Mouse (Mus musculus): ENCODE measurements around the gene Stat2. TPM values are rescaled to one million over a fixed set of nuclear protein-coding genes. Genes with fewer than 3 reads are reported as not detected.
"Not testable (repeated sequence)": the region's sequence is repeated elsewhere in the genome, so short reads cannot be mapped to it uniquely, and the experiment has no call there.

Gene Stat2
- polyA plus RNA-seq, 1 experiment from 2014 or later, result 15.1 TPM

GRCm38 (mm10) chr10:128309654-128310053 is 39.3 kb downstream of the Stat2 start:
- H3K9ac ChIP-seq, result no peak overlapping the region
- ATAC-seq, result no peak
- H3K27me3 ChIP-seq (replicated peaks), result no peaks in the 10 kb centered on the region
- H3K4me2 ChIP-seq (replicated peaks), result no peak overlapping the region
- WGBS, result 90% methylated on average over 7 of the region's 7 CpGs
- no peak overlapping the region for H3K4me3 ChIP-seq (replicated peaks)
- H3K36me3 ChIP-seq, result peaks cover 16% of the 10 kb centered on the region; the same call in 1 of the 2 replicates
- H3K9me3 ChIP-seq, result no peaks in the 10 kb centered on the region
- H3K4me1 ChIP-seq (replicated peaks), result no peaks in the 10 kb centered on the region; the same call in 1 of the 2 replicates
- no peak overlapping the region; the same call in 1 of the 2 replicates for H3K27ac ChIP-seq

- 53% methylated on average over 11 of the region's 11 CpGs for WGBS
- Histone ChIP-seq H3K4me2 (replicated peaks) (no peak overlapping the region), H3K36me3 (peaks cover 19% of the 10 kb centered on the region; the same call in 1 of the 2 replicates), H3K27ac (no peak overlapping the region; the same call in 1 of the 2 replicates), H3K4me1 (replicated peaks) (no peaks in the 10 kb centered on the region; the same call in 1 of the 2 replicates), H3K9ac (0 out of 2 replicates have a peak overlapping the region, but pooled peaks have one; percentile 19), H3K27me3 (replicated peaks) (no peaks in the 10 kb centered on the region), H3K4me3 (replicated peaks) (no peak overlapping the region), H3K9me3 (no peaks in the 10 kb centered on the region)
- peak; percentile 47 for ATAC-seq
These were observed 39.8 kb downstream of the Stat2 start for GRCm38 (mm10) chr10:128310177-128310576.

GRCm38 (mm10) chr10:128310902-128311301 is 40.5 kb downstream of the Stat2 start:
- no peaks in the 10 kb centered on the region for H3K27me3 ChIP-seq (replicated peaks)
- peaks cover 24% of the 10 kb centered on the region; the same call in 1 of the 2 replicates for H3K36me3 ChIP-seq
- no peak overlapping the region for H3K4me3 ChIP-seq (replicated peaks)
- H3K27ac ChIP-seq, result no peak overlapping the region
- no peak for ATAC-seq
- H3K9me3 ChIP-seq, result no peaks in the 10 kb centered on the region
- H3K9ac ChIP-seq, result no peak overlapping the region
- WGBS, result 77% methylated on average over 4 of the region's 4 CpGs
- no peak overlapping the region for H3K4me2 ChIP-seq (replicated peaks)
- no peaks in the 10 kb centered on the region; the same call in 1 of the 2 replicates for H3K4me1 ChIP-seq (replicated peaks)

- no peak; the same call in 1 of the 2 replicates for ATAC-seq
- 89% methylated on average over 8 of the region's 8 CpGs for WGBS
- no peaks in the 10 kb centered on the region for H3K9me3 ChIP-seq
- no peak overlapping the region for H3K4me2 ChIP-seq (replicated peaks)
- H3K27ac ChIP-seq, result no peak overlapping the region
- no peaks in the 10 kb centered on the region for H3K4me1 ChIP-seq (replicated peaks)
- H3K9ac ChIP-seq, result no peak overlapping the region
- H3K36me3 ChIP-seq, result peaks cover 42% of the 10 kb centered on the region
- no peaks in the 10 kb centered on the region for H3K27me3 ChIP-seq (replicated peaks)
- H3K4me3 ChIP-seq (replicated peaks), result no peak overlapping the region
These were observed 45.2 kb downstream of the Stat2 start for GRCm38 (mm10) chr10:128315578-128315977.

- Histone ChIP-seq H3K27ac (peak overlapping the region; percentile 42), H3K27me3 (replicated peaks) (no peaks in the 10 kb centered on the region), H3K4me1 (replicated peaks) (peaks cover 10% of the 10 kb centered on the region; the same call in 1 of the 2 replicates), H3K9me3 (no peaks in the 10 kb centered on the region), H3K4me3 (replicated peaks) (peak overlapping the region; percentile 91), H3K36me3 (peaks cover 35% of the 10 kb centered on the region), H3K4me2 (replicated peaks) (peak overlapping the region; percentile 78), H3K9ac (0 out of 2 replicates have a peak overlapping the region, but pooled peaks have one; percentile 11)
- WGBS, result 44% methylated on average over 12 of the region's 12 CpGs
- ATAC-seq, result no peak
These were observed 51.3 kb downstream of the Stat2 start for GRCm38 (mm10) chr10:128321641-128322040.

GRCm38 (mm10) chr10:128322141-128323108 is 52.1 kb downstream of the Stat2 start, which contains the start of gene Cnpy2:
Gene Cnpy2 (plus strand): TSS chr10:128322459.
- Histone ChIP-seq H3K9me3 (no peaks in the 10 kb centered on the region), H3K4me1 (replicated peaks) (peaks cover 10% of the 10 kb centered on the region; the same call in 1 of the 2 replicates), H3K4me2 (replicated peaks) (peak within 1 kb of the TSS; percentile 78), H3K27ac (peak within 1 kb of the TSS; percentile 97), H3K4me3 (replicated peaks) (peak within 1 kb of the TSS; percentile 91), H3K36me3 (peaks cover 42% of the 10 kb centered on the region), H3K27me3 (replicated peaks) (no peaks in the 10 kb centered on the region), H3K9ac (peak within 1 kb of the TSS; percentile 98)
- under 1% methylated on average over 40 of the region's 40 CpGs for WGBS
- peak; percentile 93 for ATAC-seq

- Histone ChIP-seq H3K27ac (peak overlapping the region; percentile 97), H3K4me1 (replicated peaks) (peaks cover 10% of the 10 kb centered on the region; the same call in 1 of the 2 replicates), H3K9me3 (no peaks in the 10 kb centered on the region), H3K4me2 (replicated peaks) (peak overlapping the region; percentile 78), H3K27me3 (replicated peaks) (no peaks in the 10 kb centered on the region), H3K9ac (peak overlapping the region; percentile 98), H3K4me3 (replicated peaks) (peak overlapping the region; percentile 91), H3K36me3 (peaks cover 36% of the 10 kb centered on the region)
- no peak for ATAC-seq
- WGBS, result 62% methylated on average over 8 of the region's 8 CpGs
These were observed 53.2 kb downstream of the Stat2 start for GRCm38 (mm10) chr10:128323516-128323915.

- Histone ChIP-seq H3K36me3 (peaks cover 20% of the 10 kb centered on the region), H3K27ac (no peak overlapping the region), H3K27me3 (replicated peaks) (no peaks in the 10 kb centered on the region), H3K9ac (no peak overlapping the region), H3K4me1 (replicated peaks) (peaks cover 10% of the 10 kb centered on the region; the same call in 1 of the 2 replicates), H3K9me3 (no peaks in the 10 kb centered on the region), H3K4me3 (replicated peaks) (no peak overlapping the region), H3K4me2 (replicated peaks) (no peak overlapping the region)
- 96% methylated on average over 8 of the region's 8 CpGs for WGBS
- no peak for ATAC-seq
These were observed 56.5 kb downstream of the Stat2 start for GRCm38 (mm10) chr10:128326825-128327224.

- WGBS, result 90% methylated on average over 10 of the region's 10 CpGs
- peaks cover 20% of the 10 kb centered on the region for H3K36me3 ChIP-seq
- ATAC-seq, result no peak
- H3K4me1 ChIP-seq (replicated peaks), result peaks cover 10% of the 10 kb centered on the region; the same call in 1 of the 2 replicates
- no peak overlapping the region for H3K4me2 ChIP-seq (replicated peaks)
- H3K4me3 ChIP-seq (replicated peaks), result no peak overlapping the region
- H3K27ac ChIP-seq, result no peak overlapping the region
- H3K9me3 ChIP-seq, result no peaks in the 10 kb centered on the region
- no peaks in the 10 kb centered on the region for H3K27me3 ChIP-seq (replicated peaks)
- H3K9ac ChIP-seq, result no peak overlapping the region
These were observed 57.3 kb downstream of the Stat2 start for GRCm38 (mm10) chr10:128327610-128328009.

- ATAC-seq; H3K9me3 ChIP-seq; H3K27me3 ChIP-seq (replicated peaks); H3K27ac ChIP-seq; H3K4me2 ChIP-seq (replicated peaks); H3K36me3 ChIP-seq; H3K9ac ChIP-seq; H3K4me3 ChIP-seq (replicated peaks): not testable (repeated sequence)
- peaks cover 12% of the 10 kb centered on the region; the same call in 1 of the 2 replicates for H3K4me1 ChIP-seq (replicated peaks)
- 78% methylated on average over 6 of the region's 6 CpGs for WGBS
These were observed 62.2 kb downstream of the Stat2 start for GRCm38 (mm10) chr10:128332358-128333249.

GRCm38 (mm10) chr10:128335582-128335981 is 65.2 kb downstream of the Stat2 start:
- Histone ChIP-seq H3K4me3 (replicated peaks) (no peak overlapping the region), H3K27me3 (replicated peaks) (no peaks in the 10 kb centered on the region), H3K4me1 (replicated peaks) (peaks cover 21% of the 10 kb centered on the region), H3K4me2 (replicated peaks) (no peak overlapping the region), H3K27ac (peak overlapping the region; percentile 54; the same call in 1 of the 2 replicates), H3K9ac (no peak overlapping the region), H3K9me3 (no peaks in the 10 kb centered on the region), H3K36me3 (no peaks in the 10 kb centered on the region)
- ATAC-seq, result no peak
- 3% methylated on average over 4 of the region's 4 CpGs for WGBS

Data from intestine, embryonic 15.5 days (tissue).